Mouse (Mus musculus): ENCODE results near the gene Tectb.

The Tectb gene

DNA sequence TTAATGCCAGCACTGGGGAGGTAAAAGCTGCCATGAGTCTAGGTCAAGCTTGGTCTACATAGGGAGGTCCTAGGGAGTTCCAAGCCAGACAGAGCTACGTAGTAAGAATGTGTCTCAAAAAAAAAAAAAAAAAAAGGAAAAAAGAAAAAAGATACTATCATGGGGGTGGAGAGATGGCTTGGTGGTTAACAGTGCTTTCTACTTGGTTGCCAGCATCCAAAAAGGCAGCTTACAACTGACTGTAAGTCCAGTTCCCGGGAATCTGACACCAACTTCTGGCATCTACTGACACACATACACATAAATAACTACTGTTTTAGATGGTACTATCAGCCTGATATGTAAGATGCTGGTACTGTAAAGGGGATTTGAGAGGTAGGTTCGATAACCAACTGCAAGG, 28.6 kb downstream of the Tectb start:
- DNase-seq (ENCODE audit: low spot score), result no peak

DNA sequence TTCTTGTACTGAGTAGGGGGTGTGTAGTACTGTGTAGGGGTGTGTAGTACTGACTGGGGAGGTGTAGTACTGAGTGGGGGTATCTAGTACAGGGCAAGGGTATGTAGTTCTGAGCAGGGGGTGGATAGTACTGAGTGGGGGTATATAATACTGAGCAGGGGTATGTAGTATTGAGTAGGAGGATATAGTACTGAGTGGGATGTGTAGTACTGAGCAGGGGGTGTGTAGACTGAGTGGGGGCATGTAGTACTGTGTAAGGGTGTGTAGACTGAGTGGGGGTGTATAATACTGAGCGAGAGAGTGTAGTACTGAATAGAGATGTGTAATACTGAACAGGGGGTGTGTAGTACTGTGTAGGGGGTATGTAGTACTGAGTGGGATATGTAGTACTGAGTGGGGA, 31.2 kb downstream of the Tectb start:
- DNase-seq (ENCODE audit: low spot score), result no peak

DNA sequence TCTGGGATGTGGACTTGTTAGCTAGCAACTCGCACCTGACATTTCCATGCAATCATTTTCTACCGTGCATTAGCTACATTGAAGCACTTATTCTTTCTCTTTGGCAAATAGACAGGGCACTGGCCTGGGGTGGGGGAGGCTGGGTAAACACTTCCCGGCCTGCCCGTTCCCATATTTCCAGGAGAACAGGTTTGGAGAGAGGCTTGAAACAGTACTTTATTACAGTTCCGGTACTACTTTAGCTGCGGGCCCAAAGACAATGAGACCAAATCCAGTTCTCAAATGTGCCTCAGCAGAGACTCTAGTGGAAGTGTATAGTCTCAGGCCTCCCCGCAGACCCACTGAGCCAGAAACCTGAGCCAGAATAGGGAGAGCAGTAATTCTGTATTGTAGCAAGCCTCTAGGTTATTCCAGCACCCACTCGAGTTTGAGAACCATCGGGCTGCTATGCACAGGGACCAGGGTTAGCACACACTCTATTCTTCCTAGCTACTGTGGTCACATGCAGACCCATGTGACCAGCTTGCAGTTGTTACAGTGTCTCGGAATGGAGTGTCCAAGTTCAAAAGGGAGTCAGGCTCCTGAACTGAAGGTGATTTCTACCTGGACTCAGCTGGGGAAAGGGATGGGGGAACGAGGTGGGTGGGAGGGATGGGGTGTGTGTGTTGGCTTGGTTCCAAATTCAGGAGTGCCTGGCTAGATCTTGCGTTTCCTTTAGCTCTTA, 33.2 kb downstream of the Tectb start:
- DNase-seq (ENCODE audit: low spot score), result no peak

DNA sequence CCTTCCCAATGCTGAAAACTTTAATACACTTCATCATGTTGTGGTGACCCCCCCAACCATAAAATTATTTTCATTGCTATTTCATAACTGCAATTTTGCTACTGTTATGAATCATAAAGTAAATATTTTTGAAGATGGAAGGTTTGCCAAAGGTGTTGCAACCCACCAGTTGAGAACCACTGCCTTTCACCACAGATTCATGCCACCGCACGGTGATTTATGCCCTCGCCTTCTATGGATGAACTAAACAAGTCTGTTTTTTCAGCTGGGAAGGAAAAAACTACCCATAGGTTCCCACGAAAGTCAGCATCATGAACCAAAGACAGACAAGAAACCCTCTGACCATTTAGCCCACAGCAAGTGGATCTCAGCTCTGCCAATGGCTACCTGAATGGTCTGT, 36.3 kb downstream of the Tectb start:
- DNase-seq (ENCODE audit: low spot score), result no peak

DNA sequence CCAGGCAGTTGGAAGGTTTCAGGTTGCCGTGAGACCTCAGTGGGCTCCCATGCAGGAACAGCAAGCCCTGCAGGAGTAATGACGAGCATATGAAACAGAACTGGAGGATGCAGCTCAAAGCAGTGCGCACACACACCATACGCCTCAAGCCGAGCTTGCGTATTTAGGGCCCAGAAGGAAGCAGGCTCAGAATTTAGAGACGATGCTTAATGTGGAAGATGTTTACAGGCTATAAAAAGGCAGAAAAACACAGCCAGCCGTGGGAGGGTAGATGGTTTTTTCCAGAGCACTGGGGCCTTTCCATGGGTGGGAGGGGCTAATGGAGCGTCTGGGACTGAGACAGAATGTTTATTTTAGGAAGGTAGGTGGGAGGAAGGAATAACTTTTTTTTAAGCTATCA, 36.8 kb downstream of the Tectb start:
- DNase-seq (ENCODE audit: low spot score), result no peak

DNA sequence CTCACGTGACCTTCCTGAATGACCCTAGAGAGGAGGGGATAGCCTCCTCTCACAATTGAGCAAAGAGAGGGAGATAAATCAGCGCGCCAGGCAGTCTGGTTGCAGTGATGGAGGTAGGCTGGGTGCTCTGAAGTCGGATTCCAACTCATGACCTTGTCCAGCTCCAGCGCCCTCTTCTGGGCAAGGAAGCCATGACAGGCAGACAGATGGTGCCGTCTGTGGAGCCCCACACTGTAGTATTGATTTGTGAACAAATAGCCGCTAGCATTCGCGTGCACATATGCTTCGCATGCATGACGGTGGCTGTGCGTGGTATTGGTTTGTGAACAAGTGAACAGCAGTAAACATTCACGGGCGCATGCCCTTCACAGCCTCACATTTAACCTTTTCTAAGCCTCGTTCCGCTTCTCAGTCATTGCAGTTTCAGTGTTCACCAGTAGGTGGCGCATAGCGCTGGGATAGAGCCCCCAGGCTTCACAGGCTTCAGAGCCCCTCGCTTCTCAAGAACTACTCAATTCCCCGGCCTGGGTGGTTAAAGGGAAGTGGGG, 37.7 kb downstream of the Tectb start:
- DNase-seq (ENCODE audit: low spot score), result peak; percentile 90

DNA sequence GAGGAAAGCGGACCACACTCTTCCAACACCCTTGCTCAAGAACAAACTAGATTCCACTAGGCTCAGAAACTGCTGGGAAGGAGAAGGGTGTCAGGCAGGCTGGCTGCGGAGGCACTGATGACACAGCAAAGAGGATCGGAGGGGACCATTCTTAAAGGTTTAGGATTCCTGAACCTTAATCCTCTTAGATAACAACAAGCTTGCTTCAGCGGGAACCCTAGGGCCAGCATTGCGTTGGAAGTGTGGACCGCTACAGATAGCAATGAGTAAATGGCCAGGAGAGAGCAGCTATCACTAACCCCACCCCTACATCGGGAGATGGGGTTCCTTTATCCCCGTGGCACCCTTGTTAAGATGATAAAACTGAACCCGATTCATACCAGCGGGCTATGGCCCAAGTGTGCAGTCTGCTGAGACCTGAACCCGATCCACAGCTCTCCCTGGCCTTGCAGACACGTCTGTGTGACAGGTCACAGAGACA, 38.2 kb downstream of the Tectb start:
- no peak for DNase-seq (ENCODE audit: low spot score)

DNA sequence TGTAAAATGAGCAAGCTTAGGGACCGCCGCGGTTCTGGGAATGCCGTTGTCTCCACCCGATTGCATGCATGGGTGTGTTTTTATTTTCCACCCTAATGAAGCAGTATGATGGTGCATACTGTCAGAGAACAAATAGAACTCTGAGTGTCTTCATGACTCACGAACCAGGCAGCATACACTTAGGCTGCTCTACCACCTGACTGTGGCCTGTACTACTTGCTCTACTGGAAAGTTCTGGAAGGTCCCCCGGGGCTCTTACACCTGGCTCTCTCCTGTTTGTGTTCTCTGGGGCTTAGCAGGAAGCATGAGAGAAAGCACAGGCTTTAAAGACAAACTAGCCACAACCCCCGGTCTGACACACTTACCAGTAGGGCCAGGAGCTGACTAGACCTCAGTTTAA, 38.8 kb downstream of the Tectb start:
- no peak for DNase-seq (ENCODE audit: low spot score)

DNA sequence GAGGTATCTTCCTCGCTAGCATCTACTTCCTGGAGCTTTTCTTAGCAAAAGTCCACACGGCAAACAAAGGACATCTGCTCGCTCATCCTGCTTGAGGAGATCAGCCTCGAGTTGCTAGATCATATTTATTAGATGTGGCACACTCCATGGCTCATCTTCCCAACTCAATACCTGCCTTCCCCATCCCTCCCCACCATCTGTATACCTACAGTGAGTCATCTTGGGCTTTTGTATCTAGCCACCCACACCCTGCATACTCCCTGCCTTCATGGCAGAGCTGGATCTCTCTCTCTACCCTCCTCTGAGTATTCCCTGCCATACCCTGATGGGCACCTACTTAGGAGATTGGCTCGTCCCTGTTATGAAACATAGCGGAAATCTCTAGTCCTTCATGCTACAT, 40.7 kb downstream of the Tectb start:
- DNase-seq (ENCODE audit: low spot score), result no peak

DNA sequence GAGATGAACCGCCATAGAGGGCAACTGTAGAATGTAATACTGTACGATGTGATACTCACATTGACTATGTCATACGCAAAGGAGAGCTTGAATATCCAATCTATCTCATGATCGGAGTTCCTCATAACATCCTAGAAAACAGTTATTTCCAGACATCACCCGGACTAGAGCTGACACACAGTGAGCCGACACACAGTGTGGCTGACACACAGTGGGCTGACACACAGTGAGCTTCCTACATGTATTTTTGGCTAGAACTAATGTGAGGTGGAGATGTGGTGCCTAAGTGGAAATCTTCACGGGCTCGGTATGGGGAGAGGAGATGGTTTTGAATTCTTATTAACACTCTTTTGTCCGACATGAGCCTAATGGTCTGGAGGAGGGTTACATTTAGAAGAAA, 41.7 kb downstream of the Tectb start:
- DNase-seq (ENCODE audit: low spot score), result no peak

DNA sequence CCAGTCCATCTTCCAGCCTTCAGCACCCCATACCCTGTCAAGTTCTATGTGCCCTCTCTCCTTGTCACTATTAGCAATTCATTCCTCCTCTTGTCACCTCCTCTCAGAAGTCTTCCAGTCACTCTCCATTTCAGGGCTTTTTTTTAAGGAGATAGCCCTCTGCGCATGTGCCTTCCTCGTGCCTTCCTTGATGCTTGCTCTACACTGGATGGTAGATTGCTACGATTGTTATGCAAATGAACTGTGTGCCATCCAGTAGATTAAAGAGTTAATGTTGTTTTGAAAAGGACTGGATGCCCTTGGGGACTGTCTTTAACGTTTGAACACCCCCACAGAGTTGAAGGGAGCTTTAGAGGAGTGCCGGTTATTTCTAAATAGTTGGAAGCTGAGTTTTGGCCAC, 46.1 kb downstream of the Tectb start:
- DNase-seq (ENCODE audit: low spot score), result no peak

DNA sequence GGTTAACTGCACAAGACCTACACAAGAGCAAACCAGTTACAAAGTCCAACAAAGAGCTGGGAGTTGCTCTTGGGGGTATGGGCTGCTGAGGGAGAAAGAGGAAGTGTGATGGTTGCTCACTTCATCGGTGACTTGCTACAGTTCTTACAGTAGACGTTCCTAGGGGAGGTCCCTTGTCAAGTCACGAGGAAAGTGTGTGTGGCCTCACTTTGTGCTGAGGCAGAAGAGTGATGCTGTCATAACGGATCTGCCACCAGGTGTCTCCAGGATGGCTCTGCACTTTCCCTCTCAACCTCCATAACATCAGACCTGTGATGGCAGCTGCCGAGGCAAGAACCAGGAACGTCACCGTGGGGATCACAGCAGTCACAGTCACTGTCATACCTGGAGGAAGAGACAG, 46.6 kb downstream of the Tectb start:
- no peak for DNase-seq (ENCODE audit: low spot score)

DNA sequence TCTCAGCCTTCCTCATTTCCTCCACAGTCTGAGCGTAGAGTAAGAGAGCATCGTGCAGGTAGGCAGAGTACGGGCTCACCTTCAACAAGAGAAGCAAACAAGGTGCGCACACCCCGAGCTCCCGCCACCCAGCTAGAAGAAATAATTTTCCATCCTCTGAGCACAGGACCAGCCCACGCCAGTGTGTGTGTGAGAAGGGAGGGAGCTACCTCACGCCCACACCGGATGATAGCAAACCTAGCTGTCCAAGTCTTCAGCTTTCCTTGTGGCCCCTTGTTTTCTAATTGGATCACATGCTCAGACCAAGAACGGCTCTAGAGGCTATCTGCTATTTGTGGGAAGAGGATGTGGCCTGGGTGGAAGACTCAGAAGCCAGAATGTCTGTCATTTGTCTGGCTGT, 50.5 kb downstream of the Tectb start:
- no peak for DNase-seq (ENCODE audit: low spot score)

DNA sequence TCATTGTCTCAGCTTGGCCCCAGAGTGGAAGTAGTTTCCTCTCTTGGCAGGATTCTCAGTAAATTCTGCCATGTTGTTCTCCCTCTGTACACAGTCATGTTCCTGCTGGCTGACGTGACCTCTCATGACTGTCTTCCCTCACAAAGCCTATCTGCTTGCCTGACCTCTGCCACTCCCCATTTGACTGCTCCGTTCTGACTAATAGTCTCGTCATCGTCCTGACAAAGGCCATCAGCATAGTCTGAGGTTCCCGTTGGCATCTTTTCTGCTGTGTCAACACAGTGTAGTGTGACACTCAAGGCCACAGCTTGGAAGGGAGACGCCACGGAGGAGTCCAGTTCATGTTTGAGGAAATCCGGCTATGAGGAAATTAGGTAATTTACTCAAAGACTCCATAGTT, 51.6 kb downstream of the Tectb start:
- DNase-seq (ENCODE audit: low spot score), result no peak

DNA sequence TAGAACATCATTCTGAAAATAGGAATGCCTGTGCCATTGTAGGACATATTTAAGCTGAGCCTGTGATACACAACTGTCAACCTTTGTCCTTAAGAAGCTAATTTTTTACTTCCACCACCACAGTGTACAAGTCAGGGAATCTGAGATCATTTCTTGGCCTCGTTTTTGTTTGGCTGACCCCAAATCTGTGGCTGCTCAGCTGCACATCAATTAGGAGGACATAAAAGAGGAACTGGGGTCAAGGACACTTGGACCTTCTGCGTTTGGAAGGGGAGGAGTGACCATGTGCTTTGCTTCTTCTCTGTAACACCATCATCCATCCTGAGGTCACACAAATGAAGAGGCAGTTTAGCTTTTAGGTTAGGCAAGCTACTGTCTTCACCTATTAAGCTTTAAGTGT, 55.5 kb downstream of the Tectb start:
- no peak for DNase-seq (ENCODE audit: low spot score)

DNA sequence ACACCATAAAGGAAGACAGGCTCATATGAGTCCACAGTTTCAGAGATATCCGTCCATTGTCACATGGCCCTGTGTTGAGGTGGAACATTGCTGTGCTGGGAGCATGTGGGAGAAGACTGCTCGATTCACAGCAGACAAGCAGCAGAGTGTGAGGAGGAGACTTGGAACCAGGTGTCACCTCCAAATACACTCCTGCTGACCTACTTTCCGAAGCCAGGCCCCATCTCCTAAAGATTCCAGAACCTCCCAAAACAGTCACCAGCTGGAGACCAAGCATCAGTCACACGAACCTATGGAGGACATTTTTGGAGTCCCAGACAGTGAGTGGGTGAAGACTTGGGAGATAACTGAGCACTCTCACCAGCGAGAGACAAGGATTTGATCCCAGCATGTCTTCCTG, 56.0 kb downstream of the Tectb start:
- no peak for DNase-seq (ENCODE audit: low spot score)

DNA sequence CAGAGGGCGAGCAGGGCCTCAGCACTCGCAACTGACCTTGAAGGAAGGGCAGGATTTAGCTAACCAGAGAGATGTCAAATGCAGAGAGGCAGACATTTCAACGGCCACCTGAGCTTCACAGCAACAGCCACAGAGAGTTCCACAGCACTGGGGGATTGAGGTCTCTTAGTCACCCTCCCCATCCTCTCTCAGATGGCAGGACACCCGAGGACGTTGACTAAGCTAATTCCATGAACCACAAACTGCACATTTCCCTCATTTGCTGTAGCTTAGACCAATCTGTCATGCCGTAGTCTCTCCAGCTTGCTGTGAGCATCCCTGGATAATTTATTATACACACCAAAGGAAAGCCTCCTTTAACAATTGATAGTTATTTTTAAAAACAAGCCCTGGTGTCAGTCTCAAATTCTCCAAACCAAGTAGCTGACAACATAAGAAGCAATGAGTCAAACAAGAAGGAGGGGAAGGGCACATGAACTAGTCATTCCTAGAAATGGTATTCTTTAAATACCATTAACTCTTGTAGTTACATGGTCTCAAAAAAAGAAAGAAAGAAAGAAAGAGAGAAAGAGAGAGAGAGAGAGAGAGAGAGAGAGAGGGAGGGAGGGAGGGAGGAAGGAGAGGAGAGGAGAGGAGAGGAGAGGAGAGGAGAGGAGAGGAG, 59.4 kb downstream of the Tectb start:
- DNase-seq (ENCODE audit: low spot score), result no peak

DNA sequence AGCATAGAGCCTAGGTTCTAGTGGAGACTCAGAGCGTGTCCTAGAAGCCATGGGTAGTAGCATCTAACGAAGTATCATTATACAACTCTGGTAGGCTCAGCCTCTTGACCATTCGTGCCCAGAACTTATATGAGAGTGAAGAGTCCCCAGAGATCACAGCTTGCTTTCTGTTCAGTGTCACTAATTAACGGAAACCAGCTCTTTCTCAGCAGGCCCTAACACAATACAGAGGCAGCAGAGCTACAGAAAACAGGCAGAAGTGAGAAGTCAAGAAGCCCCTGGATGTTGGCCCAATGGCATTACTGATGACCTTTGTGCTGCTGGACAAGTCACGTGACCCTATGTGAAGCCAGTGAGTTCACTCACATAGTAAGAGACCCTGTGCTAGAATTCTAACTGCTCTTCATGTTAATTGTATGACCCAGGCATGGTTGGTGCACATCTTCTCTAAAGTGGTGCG, 60.7 kb downstream of the Tectb start, which contains the start of gene Gucy2g:
Gene Gucy2g (minus strand): TSS at position 51 of the 460 bp plus-strand sequence.
- DNase-seq (ENCODE audit: low spot score), result no peak

DNA sequence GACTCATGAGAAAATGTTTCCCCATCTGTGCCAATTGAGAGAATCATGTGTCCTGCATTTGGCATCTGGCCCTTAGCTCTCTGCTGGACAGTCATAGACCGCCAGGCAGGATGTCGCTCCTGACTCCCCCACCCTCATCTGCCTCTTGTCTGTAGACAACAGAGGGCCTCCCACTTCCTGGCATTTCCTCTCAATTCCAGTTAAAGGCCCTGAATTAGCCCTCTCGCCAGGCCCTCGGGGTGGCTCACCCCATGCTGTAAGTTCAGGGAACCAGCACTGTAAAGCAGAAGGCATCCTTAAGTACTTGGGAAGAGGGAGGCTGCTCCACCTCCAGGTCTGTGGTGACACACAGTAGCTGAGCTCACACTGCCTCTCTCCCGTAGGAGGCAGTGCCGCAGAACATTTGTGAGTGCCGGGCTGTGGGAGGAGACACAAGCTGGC, 64.3 kb downstream of the Tectb start:
- peak; percentile 54 for DNase-seq (ENCODE audit: low spot score)

Measured in testis, postnatal 10 days (tissue).